Mouse (Mus musculus) inflammation-experienced regulatory T-cells, adult 16 weeks (primary cell): ENCODE data around the gene Car1. TPM values are rescaled to one million over a fixed set of nuclear protein-coding genes. Genes with fewer than 3 reads are reported as not detected.

Experiments used
- polyA plus RNA-seq: library from polyadenylated mRNA; unstranded; fragments of 100-300 nt; shearing (Covaris generic); gene quantifications from one replicate; pipeline ENCODE4 v1.2.1, GENCODE M21; 2017

Car1 gene
- polyA plus RNA-seq: not detected

DNA sequence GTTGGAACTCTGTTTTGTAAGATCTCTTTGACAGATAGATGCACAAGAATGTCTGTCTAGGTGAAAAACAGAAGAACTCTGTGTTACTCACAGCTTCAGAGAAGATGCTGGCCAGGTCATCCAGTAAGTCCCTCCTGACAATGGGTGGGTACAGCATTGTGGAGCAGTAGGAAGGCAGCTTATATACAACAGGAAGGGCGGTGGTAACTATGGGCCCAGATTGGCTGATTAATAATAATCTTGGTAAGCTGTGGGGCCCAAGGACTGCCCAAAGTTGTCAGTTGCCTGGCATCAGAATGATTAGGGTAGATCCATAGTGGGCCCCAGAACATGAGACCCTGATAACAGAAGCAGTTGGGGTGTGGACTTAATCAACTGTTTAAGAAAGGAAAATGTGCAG, at the start of gene Car1:
Car1 (minus strand) TSS at position 158 of the 400 bp plus-strand sequence.

Other genes starting within 250 kb of the Car1 start
- 239 TPM for gene 1810022K09Rik, start 197.1 kb downstream of the Car1 start, polyA plus RNA-seq
- not detected for gene Car13, start 166.6 kb downstream of the Car1 start, polyA plus RNA-seq
- gene Car3, start 55.1 kb upstream of the Car1 start, polyA plus RNA-seq: not detected
- 10.8 TPM for gene Car2, start 77.9 kb upstream of the Car1 start, polyA plus RNA-seq